Mouse (Mus musculus) olfactory bulb, adult 2 months (tissue): ENCODE measurements around the gene Dis3l. TPM values are rescaled to one million over a fixed set of nuclear protein-coding genes. Genes with fewer than 3 reads are reported as not detected.

Experiments
- H3K27ac ChIP-seq: fragments of 200-500 bp; 2 replicates; pipeline ENCODE4 v1.5.1; 2012; ENCODE audit warnings: low read depth, low read length; ENCODE audit not compliant: insufficient read depth
- H3K4me1 ChIP-seq: fragments of 200-500 bp; 2 replicates; pipeline ENCODE4 v1.6.1; 2012; ENCODE audit warnings: low read length; ENCODE audit not compliant: control insufficient read depth, insufficient read depth
- H3K4me3 ChIP-seq: fragments of 200-500 bp; 2 replicates; pipeline ENCODE4 v1.5.1; 2012; ENCODE audit warnings: mild to moderate bottlenecking, low read depth, low read length, moderate library complexity; ENCODE audit not compliant: insufficient read depth
- CTCF ChIP-seq: fragments of 200-500 bp; IDR thresholded peaks from 2 replicates; pipeline ENCODE4 v1.5.1; 2012; ENCODE audit warnings: low read depth, mild to moderate bottlenecking, low read length, moderate library complexity; ENCODE audit not compliant: insufficient read depth
- POLR2A ChIP-seq: fragments of 200-500 bp; IDR thresholded peaks from 2 replicates; pipeline ENCODE4 v1.6.1; 2012; ENCODE audit warnings: mild to moderate bottlenecking, low read depth, low read length, moderate library complexity; ENCODE audit not compliant: insufficient read depth
- WGBS: fragments of 180-500 bp; shearing (Covaris S2); methylation state at CpG from one replicate; pipeline ENCODE4 v1.1.7; 2018; 5-methylcytosine and 5-hydroxymethylcytosine counted together
- polyA plus RNA-seq: library from polyadenylated mRNA; stranded (reverse); fragments of >200 nt; gene quantifications from 2 replicates; pipeline ENCODE4 v1.2.4, GENCODE M21; 2012; ENCODE audit warnings: low replicate concordance; ENCODE audit not compliant: missing spikeins, insufficient read depth, insufficient read length

Dis3l gene
- polyA plus RNA-seq, 1 experiment: not detected

DNA sequence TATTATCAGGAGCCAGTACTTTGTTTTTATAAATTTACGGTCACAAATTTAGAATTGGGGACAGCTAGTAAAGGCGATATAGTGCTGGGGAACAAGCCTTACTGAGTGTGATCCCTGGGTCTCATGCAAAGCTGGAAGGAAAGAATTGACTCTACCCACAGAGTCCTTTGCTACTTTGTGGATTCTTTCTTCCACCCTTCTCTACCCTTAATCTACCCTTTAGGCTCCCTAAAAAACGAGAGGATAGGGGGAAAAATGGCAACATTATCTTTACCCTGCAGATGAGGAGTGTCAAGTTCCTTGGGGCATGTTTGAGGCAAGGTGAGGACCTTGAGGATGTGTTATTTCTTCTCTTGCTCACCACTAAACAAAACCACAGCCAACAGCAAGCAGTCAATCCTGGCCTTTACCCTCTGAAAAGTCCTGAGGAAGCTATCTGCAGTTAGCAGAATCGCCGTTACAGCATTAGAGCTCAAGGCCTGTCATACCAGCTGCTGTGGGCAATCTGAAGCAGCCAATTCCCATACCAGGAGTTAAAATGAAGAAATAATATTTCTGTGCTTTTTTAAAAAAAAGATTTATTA is 58.6 kb downstream of the Dis3l start:
- 54% methylated on average over 5 of the region's 5 CpGs for WGBS
- TF ChIP-seq POLR2A (no peak), CTCF (no peak)
- H3K4me1 ChIP-seq: no peaks in the 10 kb centered on the region
- no peak overlapping the region for H3K27ac ChIP-seq
- H3K4me3 ChIP-seq: no peak overlapping the region

DNA sequence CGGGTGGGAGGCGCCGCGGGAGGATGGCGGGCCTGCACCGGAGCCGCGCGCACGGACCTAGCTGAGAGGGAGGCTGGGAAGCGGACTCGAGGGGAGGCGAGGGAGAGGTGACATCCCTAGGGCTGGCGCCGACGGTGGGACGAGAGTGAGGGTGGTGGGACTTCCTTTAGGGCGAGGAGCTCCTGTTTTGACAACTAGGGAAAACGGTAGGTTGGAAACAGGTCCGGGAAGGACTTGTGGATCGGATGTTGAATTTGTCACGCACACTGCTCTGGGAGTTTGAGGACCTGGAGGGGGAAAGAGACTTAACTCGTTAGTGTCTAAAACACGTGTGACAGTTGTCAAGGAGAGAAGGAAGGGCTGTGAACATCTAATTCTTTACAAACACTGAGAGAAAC is 59.3 kb downstream of the Dis3l start:
- Histone ChIP-seq H3K4me1 (no peaks in the 10 kb centered on the region), H3K4me3 (peak overlapping the region; percentile 82), H3K27ac (no peak overlapping the region)
- WGBS: 0% methylated on average over 24 of the region's 24 CpGs
- no peak for TF ChIP-seq CTCF
- no peak for TF ChIP-seq POLR2A

DNA sequence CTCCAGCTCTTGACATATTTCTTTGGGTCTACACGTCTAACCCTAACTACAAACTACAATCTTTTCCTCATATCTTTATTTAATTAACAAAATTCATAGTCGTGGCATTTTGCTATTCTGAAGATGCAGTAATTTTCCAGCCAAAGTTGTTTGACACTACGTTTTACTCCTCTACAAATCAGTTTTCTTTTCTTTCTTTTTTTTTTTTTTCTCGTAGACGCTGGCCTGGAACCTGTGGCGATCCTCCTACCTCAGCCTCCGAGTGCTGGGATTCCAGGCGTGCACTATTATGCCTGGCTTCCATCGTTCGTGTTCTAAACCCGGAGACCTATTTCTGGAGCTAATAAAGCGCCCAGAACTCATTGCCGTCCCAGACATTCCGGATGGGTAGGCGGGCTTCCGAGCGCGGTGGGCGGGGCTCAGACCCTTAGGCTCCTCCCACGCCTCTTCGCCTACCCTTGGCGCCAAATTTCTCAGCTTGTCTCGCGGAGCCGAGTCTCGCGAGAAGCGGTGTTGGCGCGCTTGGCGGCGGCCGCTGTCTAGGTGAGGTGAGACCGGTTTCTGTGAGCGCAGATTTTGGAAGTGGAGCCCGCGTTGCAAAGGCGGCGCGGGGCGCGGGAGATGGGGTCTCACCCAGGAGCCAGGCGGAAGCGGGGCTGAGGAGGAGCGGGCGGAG is 59.8 kb downstream of the Dis3l start, which contains the start of gene Tipin:
Tipin (plus strand) TSS at position 477 of the 676 bp plus-strand sequence.
- Histone ChIP-seq H3K4me3 (peak within 1 kb of the TSS; percentile 82), H3K27ac (no peak within 1 kb of the TSS), H3K4me1 (no peaks in the 10 kb centered on the region)
- 1% methylated on average over 46 of the region's 46 CpGs for WGBS
- TF ChIP-seq CTCF (no peak), POLR2A (peak; percentile 69)

DNA sequence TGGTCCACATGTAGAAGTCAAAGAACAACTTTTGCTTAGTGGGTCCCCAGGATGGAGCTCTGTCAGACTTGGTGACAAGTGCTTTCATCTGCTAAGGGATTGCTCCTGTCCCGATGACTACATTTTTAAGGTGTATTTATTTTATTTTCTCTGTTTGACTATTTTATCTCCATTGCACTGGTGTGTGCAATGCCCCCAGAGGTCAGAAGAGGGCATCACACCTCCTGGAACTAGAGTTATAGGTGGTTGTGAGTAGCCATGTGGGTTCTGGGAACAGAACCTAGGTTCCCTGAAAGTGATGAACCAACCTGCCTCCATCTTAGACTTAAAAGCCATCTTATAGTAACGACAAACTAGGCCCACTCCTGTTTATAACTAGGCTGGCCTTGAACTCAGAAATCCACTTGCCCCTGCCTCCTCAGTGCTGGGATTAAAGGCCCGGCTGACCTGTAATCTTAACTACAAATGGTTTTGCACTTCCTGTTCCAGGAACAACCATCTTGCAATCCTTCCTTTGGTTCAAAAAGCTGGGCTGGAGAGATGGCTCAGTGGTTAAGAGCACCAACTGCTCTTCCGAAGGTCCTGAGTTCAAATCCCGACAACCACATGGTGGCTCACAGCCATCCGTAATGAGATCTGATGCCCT is 62.3 kb downstream of the Dis3l start:
- TF ChIP-seq CTCF (no peak), POLR2A (no peak)
- Histone ChIP-seq H3K4me3 (no peak overlapping the region), H3K4me1 (no peaks in the 10 kb centered on the region), H3K27ac (no peak overlapping the region)
- 94% methylated on average over 6 of the region's 6 CpGs for WGBS

DNA sequence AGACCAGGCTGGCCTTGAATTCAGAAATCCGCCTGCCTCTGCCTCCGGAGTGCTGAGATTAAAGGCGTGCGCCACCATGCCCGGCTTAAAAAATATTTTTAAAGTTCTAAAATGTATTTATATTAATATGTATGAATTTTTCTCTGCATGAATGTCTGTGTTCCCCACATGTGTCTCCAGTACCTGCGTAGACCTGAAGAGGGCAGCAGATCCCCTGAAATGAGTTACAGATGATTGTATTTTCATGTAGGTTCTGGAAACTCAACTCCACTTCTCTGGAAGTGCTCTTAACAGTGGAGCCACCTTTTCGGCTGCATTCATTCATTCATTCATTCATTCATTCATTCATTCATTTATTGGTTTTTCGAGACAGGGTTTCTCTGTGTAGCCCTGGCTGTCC is 63.4 kb downstream of the Dis3l start:
- H3K27ac ChIP-seq: no peak overlapping the region
- TF ChIP-seq CTCF (no peak), POLR2A (no peak)
- no peak overlapping the region for H3K4me3 ChIP-seq
- no peaks in the 10 kb centered on the region for H3K4me1 ChIP-seq
- 65% methylated on average over 8 of the region's 8 CpGs for WGBS

DNA sequence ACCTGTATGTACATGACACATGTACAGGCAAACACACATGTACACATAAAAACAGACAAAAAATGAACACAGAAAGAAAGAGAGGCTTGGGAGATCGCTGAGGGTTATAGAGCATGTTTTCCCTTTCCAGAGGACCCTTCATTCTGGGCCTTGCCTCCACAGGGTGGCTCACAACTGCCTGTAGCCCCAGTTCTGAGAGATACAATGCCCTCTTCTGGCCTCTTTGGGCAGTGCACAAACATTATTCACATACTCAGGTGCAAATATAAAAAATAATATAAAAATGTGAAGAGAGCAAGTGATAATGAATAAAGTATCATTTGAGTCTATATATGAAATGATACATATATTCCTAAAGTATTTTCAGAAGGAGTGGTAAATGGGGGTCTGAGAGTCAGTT is 66.2 kb downstream of the Dis3l start:
- Histone ChIP-seq H3K27ac (no peak overlapping the region), H3K4me1 (no peaks in the 10 kb centered on the region), H3K4me3 (no peak overlapping the region)
- 83% methylated on average over 1 of the region's 1 CpGs for WGBS
- TF ChIP-seq POLR2A (no peak), CTCF (no peak)

DNA sequence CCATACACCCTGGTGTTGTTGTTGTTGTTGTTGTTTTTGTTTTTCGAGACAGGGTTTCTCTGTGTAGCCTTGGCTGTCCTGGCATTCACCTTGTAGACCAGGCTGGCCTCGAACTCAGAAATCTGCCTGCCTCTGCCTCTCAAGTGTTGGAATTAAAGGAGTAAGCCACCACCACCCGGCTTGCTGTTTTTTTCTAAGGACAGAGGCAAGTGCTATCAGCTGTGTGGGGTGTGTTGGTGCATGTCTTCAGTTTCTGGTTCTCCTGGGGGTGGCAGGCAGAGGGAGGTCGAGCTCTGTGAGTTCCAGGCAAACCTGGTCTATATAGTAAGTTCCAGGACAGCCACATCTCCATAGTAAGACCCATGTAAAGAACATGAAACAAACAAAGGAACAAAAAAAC is 66.8 kb downstream of the Dis3l start:
- H3K4me3 ChIP-seq: no peak overlapping the region

DNA sequence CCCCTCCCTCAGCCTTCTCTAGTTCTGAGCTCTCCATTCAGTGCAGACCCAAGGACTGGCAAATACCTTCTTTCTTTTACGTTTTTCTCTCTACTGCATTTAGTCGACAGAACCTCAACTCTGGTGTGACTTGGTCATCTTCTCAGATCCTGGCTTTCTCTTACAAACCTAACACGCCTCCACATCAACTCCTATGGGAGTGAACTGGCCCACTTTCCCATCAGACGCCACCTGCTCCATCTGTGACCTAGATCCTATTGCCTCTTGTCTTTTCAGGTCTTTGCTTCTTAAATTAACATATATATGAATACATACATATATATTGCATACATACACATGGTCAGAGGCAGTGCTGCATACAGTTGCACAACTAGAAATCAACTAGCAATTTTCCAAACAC is 67.3 kb downstream of the Dis3l start:
- TF ChIP-seq CTCF: no peak
- TF ChIP-seq POLR2A: no peak
- Histone ChIP-seq H3K4me1 (no peaks in the 10 kb centered on the region), H3K27ac (no peak overlapping the region), H3K4me3 (no peak overlapping the region)
- WGBS: 58% methylated on average over 4 of the region's 4 CpGs

More for the DNA sequence above, 66.8 kb downstream of the Dis3l start:
- Histone ChIP-seq H3K4me1 (no peaks in the 10 kb centered on the region), H3K27ac (no peak overlapping the region)
- TF ChIP-seq CTCF (no peak), POLR2A (no peak)
- WGBS: 77% methylated on average over 4 of the region's 4 CpGs

DNA sequence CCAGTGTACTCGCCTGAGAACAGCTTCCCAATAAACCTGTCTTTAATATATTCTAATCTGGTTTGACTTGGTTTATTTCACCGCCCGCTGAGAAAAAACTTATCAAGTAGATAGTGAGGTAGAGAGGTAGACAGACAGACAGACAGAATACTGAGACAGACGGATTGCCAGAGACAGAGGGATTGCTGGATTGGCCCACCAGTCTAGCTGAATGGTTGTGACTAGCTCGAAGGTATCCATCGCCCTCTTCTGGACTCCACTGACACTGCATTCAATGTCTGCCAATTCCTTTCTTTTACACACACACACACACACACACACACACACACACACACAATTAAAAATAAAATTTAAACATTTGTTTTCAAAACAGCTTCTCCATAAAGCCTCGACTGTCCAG is 68.5 kb downstream of the Dis3l start:
- Histone ChIP-seq H3K4me1 (no peaks in the 10 kb centered on the region), H3K27ac (no peak overlapping the region), H3K4me3 (no peak overlapping the region)
- no peak for TF ChIP-seq POLR2A
- TF ChIP-seq CTCF: no peak
- WGBS: 40% methylated on average over 7 of the region's 7 CpGs
